Mouse (Mus musculus) embryonic stem cell, embryonic (primary cell): ENCODE data around the gene Mapk10.
"Not testable (repeated sequence)": the region's sequence is repeated elsewhere in the genome, so short reads cannot be mapped to it uniquely, and the experiment has no call there.

Experiments
- CTCF ChIA-PET, 4 experiments: fragments of 300-600 bp in 2 of 4; fragments of 350-600 bp in 2 of 4; sonication (Branson Sonifier 250); formaldehyde crosslinking; loops; one replicate each; lab custom pipeline; 2022; ENCODE audit warnings: inconsistent platforms in 2 of 4; lab: Charles Lee
- POLR2A ChIA-PET, 4 experiments: fragments of 300-600 bp in 2 of 4; fragments of 350-600 bp in 2 of 4; sonication (Branson Sonifier 250); formaldehyde crosslinking; loops; one replicate each; lab custom pipeline; 2022; ENCODE audit warnings: antibody characterized with exemption in 4 of 4, inconsistent platforms in 1 of 4; lab: Charles Lee

Mapk10 gene

GRCm38 (mm10) chr5:103000572-103000971 is 210.6 kb downstream of the Mapk10 start:
- ChIA-PET POLR2A (interaction anchor here in 2 of 4 experiments (0.6 to 0.8 kb wide), 2 partner anchors 20 to 21 kb away, joined by 3 to 6 read pairs; no protein-coding TSS in a partner anchor), CTCF (no interaction called here)

GRCm38 (mm10) chr5:102998524-102998923 is 212.6 kb downstream of the Mapk10 start:
- CTCF ChIA-PET, result no interaction called here
- POLR2A ChIA-PET, result no interaction called here

GRCm38 (mm10) chr5:102997907-102998306 is 213.2 kb downstream of the Mapk10 start:
- POLR2A ChIA-PET, result no interaction called here
- CTCF ChIA-PET, result no interaction called here

GRCm38 (mm10) chr5:102996331-102996730 is 214.8 kb downstream of the Mapk10 start:
- POLR2A ChIA-PET, result interaction anchor here in 1 of 4 experiments (0.6 kb wide), 1 partner anchor 153 kb away, joined by 3 read pairs; no protein-coding TSS in a partner anchor

GRCm38 (mm10) chr5:102995928-102996327 is 215.2 kb downstream of the Mapk10 start:
- CTCF ChIA-PET, result no interaction called here
- POLR2A ChIA-PET, result interaction anchor here in 1 of 4 experiments (0.6 kb wide), 1 partner anchor 152 kb away, joined by 3 read pairs; no protein-coding TSS in a partner anchor

More at GRCm38 (mm10) chr5:102996331-102996730, 214.8 kb downstream of the Mapk10 start:
- CTCF ChIA-PET, result no interaction called here

- ChIA-PET POLR2A (no interaction called here), CTCF (no interaction called here)
Observed at GRCm38 (mm10) chr5:102993951-102994350, 217.2 kb downstream of the Mapk10 start.

- ChIA-PET POLR2A (no interaction called here), CTCF (no interaction called here)
Observed at GRCm38 (mm10) chr5:102991691-102992090, 219.4 kb downstream of the Mapk10 start.

GRCm38 (mm10) chr5:102978382-102978781 is 232.8 kb downstream of the Mapk10 start:
- CTCF ChIA-PET, result no interaction called here
- POLR2A ChIA-PET, result no interaction called here

GRCm38 (mm10) chr5:102977138-102977537 is 234.0 kb downstream of the Mapk10 start:
- CTCF ChIA-PET, result no interaction called here
- POLR2A ChIA-PET, result no interaction called here

GRCm38 (mm10) chr5:102976540-102976939 is 234.6 kb downstream of the Mapk10 start:
- POLR2A ChIA-PET, result no interaction called here
- CTCF ChIA-PET, result no interaction called here

- POLR2A ChIA-PET, result no interaction called here
- CTCF ChIA-PET, result no interaction called here
Observed at GRCm38 (mm10) chr5:102974400-102974799, 236.7 kb downstream of the Mapk10 start.

GRCm38 (mm10) chr5:102964396-102964795 is 246.7 kb downstream of the Mapk10 start:
- CTCF ChIA-PET, result no interaction called here
- POLR2A ChIA-PET, result no interaction called here

GRCm38 (mm10) chr5:102953414-102953813 is 257.7 kb downstream of the Mapk10 start:
- ChIA-PET POLR2A (no interaction called here), CTCF (no interaction called here)

- CTCF ChIA-PET, result no interaction called here
Observed at GRCm38 (mm10) chr5:102952918-102953317, 258.2 kb downstream of the Mapk10 start.

GRCm38 (mm10) chr5:102947061-102947711 is 263.9 kb downstream of the Mapk10 start:
- ChIA-PET CTCF (no interaction called here), POLR2A (interaction anchor here in 1 of 4 experiments (0.7 kb wide), 1 partner anchor 856 kb away, joined by 3 read pairs; no protein-coding TSS in a partner anchor)

More at GRCm38 (mm10) chr5:102952918-102953317, 258.2 kb downstream of the Mapk10 start:
- POLR2A ChIA-PET, result no interaction called here

GRCm38 (mm10) chr5:102946625-102947024 is 264.5 kb downstream of the Mapk10 start:
- POLR2A ChIA-PET, result no interaction called here
- CTCF ChIA-PET, result interaction anchor here in 1 of 4 experiments (0.7 kb wide), 1 partner anchor 244 kb away, joined by 4 read pairs; no protein-coding TSS in a partner anchor

GRCm38 (mm10) chr5:102943864-102944630 is 267.1 kb downstream of the Mapk10 start:
- POLR2A ChIA-PET, CTCF ChIA-PET: not testable (repeated sequence)

GRCm38 (mm10) chr5:102930161-102930560 is 281.0 kb downstream of the Mapk10 start:
- CTCF ChIA-PET, result no interaction called here
- POLR2A ChIA-PET, result interaction anchor here in 1 of 4 experiments (0.6 kb wide), 1 partner anchor 404 kb away, joined by 3 read pairs; no protein-coding TSS in a partner anchor

- ChIA-PET POLR2A (no interaction called here), CTCF (no interaction called here)
Observed at GRCm38 (mm10) chr5:102926786-102927185, 284.3 kb downstream of the Mapk10 start.

- ChIA-PET CTCF (no interaction called here), POLR2A (no interaction called here)
Observed at GRCm38 (mm10) chr5:102920199-102920598, 290.9 kb downstream of the Mapk10 start.
